Mouse (Mus musculus) granulocyte monocyte progenitor cell, adult 5-6 weeks (primary cell): ENCODE results near the gene Frem1. TPM values are rescaled to one million over a fixed set of nuclear protein-coding genes. Genes with fewer than 3 reads are reported as not detected.

Experiments
- ATAC-seq: replicated peaks from 2 replicates; pipeline ENCODE4 v1.8.0; 2016; ENCODE audit warnings: mild to moderate bottlenecking, moderate TSS enrichment, inconsistent platforms; ENCODE audit not compliant: poor library complexity, severe bottlenecking
- total RNA-seq, 2 experiments: library from RNA; stranded (forward) in 1 of 2; stranded (reverse) in 1 of 2; fragments of 200-712, 200-1000 nt in 1 of 2; fragments of >200 nt in 1 of 2; fragmentation: Nextera tagmentation in 1 of 2; gene quantifications; 2 replicates each; pipeline ENCODE4 v1.2.3; 2014 to 2017

The Frem1 gene
- total RNA-seq, 2 experiments from 2014 or later, result not detected

GRCm38 (mm10) chr4:83032780-83033179, 19.4 kb downstream of the Frem1 start:
- ATAC-seq, result no peak

- ATAC-seq, result no peak
Measured at GRCm38 (mm10) chr4:83031591-83031990, 20.5 kb downstream of the Frem1 start.

- ATAC-seq, result no peak
Measured at GRCm38 (mm10) chr4:83030097-83030496, 22.0 kb downstream of the Frem1 start.

- ATAC-seq, result peak; percentile 82
Measured at GRCm38 (mm10) chr4:83020759-83021555, 31.2 kb downstream of the Frem1 start.

GRCm38 (mm10) chr4:83018111-83019105, 33.7 kb downstream of the Frem1 start:
- ATAC-seq, result no peak

GRCm38 (mm10) chr4:83014538-83014937, 37.6 kb downstream of the Frem1 start:
- no peak for ATAC-seq

- ATAC-seq, result no peak
Measured at GRCm38 (mm10) chr4:83004086-83004485, 48.1 kb downstream of the Frem1 start.

GRCm38 (mm10) chr4:82992042-82992441, 60.1 kb downstream of the Frem1 start:
- no peak for ATAC-seq

- no peak for ATAC-seq
Measured at GRCm38 (mm10) chr4:82990973-82991695, 61.0 kb downstream of the Frem1 start.

GRCm38 (mm10) chr4:82972381-82972780, 79.8 kb downstream of the Frem1 start:
- ATAC-seq, result no peak

- no peak for ATAC-seq
Measured at GRCm38 (mm10) chr4:82970901-82971648, 81.1 kb downstream of the Frem1 start.

- no peak for ATAC-seq
Measured at GRCm38 (mm10) chr4:82961024-82961423, 91.1 kb downstream of the Frem1 start.

- ATAC-seq, result no peak
Measured at GRCm38 (mm10) chr4:82957827-82958538, 94.2 kb downstream of the Frem1 start.

GRCm38 (mm10) chr4:82953992-82954391, 98.1 kb downstream of the Frem1 start:
- no peak for ATAC-seq

- ATAC-seq, result no peak
Measured at GRCm38 (mm10) chr4:82949511-82949910, 102.6 kb downstream of the Frem1 start.

- no peak for ATAC-seq
Measured at GRCm38 (mm10) chr4:82946721-82947120, 105.4 kb downstream of the Frem1 start.

- no peak for ATAC-seq
Measured at GRCm38 (mm10) chr4:82946276-82946612, 105.9 kb downstream of the Frem1 start.

- no peak for ATAC-seq
Measured at GRCm38 (mm10) chr4:82945572-82946275, 106.4 kb downstream of the Frem1 start.

GRCm38 (mm10) chr4:82940680-82941079, 111.5 kb downstream of the Frem1 start:
- no peak for ATAC-seq
